7 mouse cellular contexts compared by ENCODE assay signal in genomic region chr10:67284311-67284710, GRCm38 (mm10). TPM values are rescaled to one million over a fixed set of nuclear protein-coding genes. Genes with fewer than 3 reads are reported as not detected.
DNase-seq lines count a peak whose midpoint lies in the region; ATAC-seq and TF ChIP-seq lines count a peak whose summit lies in the region.

No protein-coding gene starts in this region.

- H3K4me1 ChIP-seq in cortical plate, adult 2 months (ENCODE audit: control insufficient read depth, insufficient read depth, low read length) = peaks cover 13% of the 10 kb centered on the region
- peaks cover 50% of the 10 kb centered on the region for H3K4me1 ChIP-seq in heart, embryonic 15.5 days (replicated peaks)
- peaks cover 29% of the 10 kb centered on the region for H3K4me1 ChIP-seq in midbrain, embryonic 13.5 days (replicated peaks)

- TF ChIP-seq CTCF in cortical plate, adult 2 months (IDR thresholded peaks at IDR 0.05; ENCODE audit: extremely low read depth, insufficient read depth, low read length) = no peak

- no peak for ATAC-seq in heart, embryonic 15.5 days (replicated peaks; ENCODE audit: insufficient number of reproducible peaks, insufficient read depth, low FRiP score, low read depth)
- no peak for ATAC-seq in midbrain, embryonic 13.5 days

- peak overlapping the region; percentile 91 for H3K4me2 ChIP-seq in heart, embryonic 15.5 days
- H3K4me2 ChIP-seq in midbrain, embryonic 13.5 days (replicated peaks) = peak overlapping the region; percentile 95

- no peaks in the 10 kb centered on the region for H3K27me3 ChIP-seq in heart, embryonic 15.5 days
- no peaks in the 10 kb centered on the region for H3K27me3 ChIP-seq in midbrain, embryonic 13.5 days

- TF ChIP-seq POLR2A in cortical plate, adult 2 months (IDR thresholded peaks at IDR 0.05; ENCODE audit: extremely low read depth, insufficient read depth, low read length) = no peak

- H3K27ac ChIP-seq in cortical plate, adult 2 months (ENCODE audit: insufficient read depth, low read length) = no peak overlapping the region
- peak overlapping the region; percentile 77 for H3K27ac ChIP-seq in heart, embryonic 15.5 days
- no peak overlapping the region for H3K27ac ChIP-seq in midbrain, embryonic 13.5 days

- H3K9me3 ChIP-seq in heart, embryonic 15.5 days (replicated peaks) = no peaks in the 10 kb centered on the region
- no peaks in the 10 kb centered on the region for H3K9me3 ChIP-seq in midbrain, embryonic 13.5 days

- H3K9ac ChIP-seq in heart, embryonic 15.5 days = peak overlapping the region; percentile 94
- H3K9ac ChIP-seq in midbrain, embryonic 13.5 days (replicated peaks) = peak overlapping the region; percentile 95

- DNase-seq in urinary bladder, postnatal 14 days (ENCODE audit: low spot score) = peak; percentile 26
- DNase-seq in urinary bladder, postnatal 4 days (ENCODE audit: low spot score in 2 of 2) = no peak
- peak; percentile 67 to 77 for DNase-seq in kidney, postnatal 4 days
- DNase-seq in right cerebral cortex, adult 18-20 months = no peak

- H3K4me3 ChIP-seq in cortical plate, adult 2 months (ENCODE audit: insufficient read depth, low read length) = peak overlapping the region; percentile 89
- H3K4me3 ChIP-seq in heart, embryonic 15.5 days = peak overlapping the region; percentile 97
- H3K4me3 ChIP-seq in midbrain, embryonic 13.5 days (replicated peaks) = peak overlapping the region; percentile 77

- 4% methylated on average over 10 of the region's 10 CpGs for WGBS in heart, embryonic 15.5 days
- WGBS in midbrain, embryonic 13.5 days = 4% methylated on average over 10 of the region's 10 CpGs

- no peaks in the 10 kb centered on the region for H3K36me3 ChIP-seq in heart, embryonic 15.5 days
- no peaks in the 10 kb centered on the region for H3K36me3 ChIP-seq in midbrain, embryonic 13.5 days

RNA-seq across cellular contexts. Expression of gene Nrbf2, which starts 0.8 kb away (rescaled TPM):
- 20.2 and 21.5 TPM in 2 replicates for polyA plus RNA-seq in cortical plate, adult 2 months (2012; rRNA removed)
- 28.7 and 29.3 TPM in 2 replicates for polyA plus RNA-seq in heart, embryonic 15.5 days (2015; fragmentation: Nextera tagmentation; extraction: Ambion mirVana)
- 43.0 and 43.3 TPM in 2 replicates for polyA plus RNA-seq in midbrain, embryonic 13.5 days (2015; fragmentation: Nextera tagmentation; extraction: Ambion mirVana)

Comparison
In these comparisons a context has a peak if more than half of its experiments do, and no peak if none do; other contexts are left out.
1. DNase-seq: peak in urinary bladder, postnatal 14 days (single experiment) and kidney, postnatal 4 days (2 of 2); none in urinary bladder, postnatal 4 days (0 of 2) and right cerebral cortex, adult 18-20 months (single experiment).
2. Peak in every context shown above with its lines, with median percentiles within 50 percentile points of each other: H3K4me3 ChIP-seq.